Mouse (Mus musculus) intestine, embryonic 14.5 days (tissue): ENCODE data around the gene Alkbh3. TPM values are rescaled to one million over a fixed set of nuclear protein-coding genes. Genes with fewer than 3 reads are reported as not detected.

ENCODE experiments used
- ATAC-seq: fragments of 200-750 bp; cut with Nextera tagmentation; replicated peaks from 2 replicates; pipeline ENCODE4 v1.8.0; 2017; ENCODE audit warnings: low read depth, moderate number of reproducible peaks, moderate TSS enrichment, moderate library complexity; ENCODE audit not compliant: low FRiP score, low TSS enrichment
- DNase-seq: peaks from one replicate; pipeline ENCODE4 v3.0.0-alpha.2; 2018; ENCODE audit warnings: low spot score
- H3K27ac ChIP-seq: fragments of 300-500 bp; sonication (generic); 2 replicates; pipeline ENCODE4 v1.5.1; 2014; ENCODE audit warnings: low read depth, mild to moderate bottlenecking, control low read depth
- H3K27me3 ChIP-seq: fragments of 300-500 bp; sonication (generic); replicated peaks from 2 replicates; pipeline ENCODE4 v1.6.1; 2014; ENCODE audit warnings: low read length, control low read depth; ENCODE audit not compliant: control insufficient read depth, insufficient read depth
- H3K36me3 ChIP-seq: fragments of 300-500 bp; sonication (generic); 2 replicates; pipeline ENCODE4 v1.6.1; 2014; ENCODE audit warnings: low read length, control low read depth; ENCODE audit not compliant: control insufficient read depth, insufficient read depth
- H3K4me1 ChIP-seq: fragments of 300-500 bp; sonication (generic); replicated peaks from 2 replicates; pipeline ENCODE4 v1.6.1; 2014; ENCODE audit warnings: low read length, control low read depth, mixed read lengths; ENCODE audit not compliant: control insufficient read depth, insufficient read depth
- H3K4me2 ChIP-seq: fragments of 300-500 bp; sonication (generic); 2 replicates; pipeline ENCODE4 v1.6.1; 2014; ENCODE audit warnings: low read length
- H3K4me3 ChIP-seq: fragments of 300-500 bp; sonication (generic); 2 replicates; pipeline ENCODE4 v1.5.1; 2014; ENCODE audit warnings: low read depth, low read length, control low read depth, mixed read lengths
- H3K9ac ChIP-seq: fragments of 300-500 bp; sonication (generic); 2 replicates; pipeline ENCODE4 v1.6.1; 2014; ENCODE audit warnings: mild to moderate bottlenecking, low read length
- H3K9me3 ChIP-seq: fragments of 300-500 bp; sonication (generic); 2 replicates; pipeline ENCODE4 v1.6.1; 2016; ENCODE audit warnings: low read length, control low read depth; ENCODE audit not compliant: control insufficient read depth
- WGBS: fragments of 180-500 bp; shearing (Covaris S2); extraction: QIAGEN DNeasy Blood & Tissue Kit; methylation state at CpG from one replicate; pipeline ENCODE4 v1.1.7; 2014; 5-methylcytosine and 5-hydroxymethylcytosine counted together
- polyA plus RNA-seq: library from polyadenylated mRNA; unstranded; fragments of >200 nt; fragmentation: Nextera tagmentation; extraction: Ambion mirVana; gene quantifications from 2 replicates; pipeline ENCODE4 v1.2.1, GENCODE M21; 2014

The Alkbh3 gene
- polyA plus RNA-seq, 1 experiment from 2014 or later: 64.3 TPM

DNA sequence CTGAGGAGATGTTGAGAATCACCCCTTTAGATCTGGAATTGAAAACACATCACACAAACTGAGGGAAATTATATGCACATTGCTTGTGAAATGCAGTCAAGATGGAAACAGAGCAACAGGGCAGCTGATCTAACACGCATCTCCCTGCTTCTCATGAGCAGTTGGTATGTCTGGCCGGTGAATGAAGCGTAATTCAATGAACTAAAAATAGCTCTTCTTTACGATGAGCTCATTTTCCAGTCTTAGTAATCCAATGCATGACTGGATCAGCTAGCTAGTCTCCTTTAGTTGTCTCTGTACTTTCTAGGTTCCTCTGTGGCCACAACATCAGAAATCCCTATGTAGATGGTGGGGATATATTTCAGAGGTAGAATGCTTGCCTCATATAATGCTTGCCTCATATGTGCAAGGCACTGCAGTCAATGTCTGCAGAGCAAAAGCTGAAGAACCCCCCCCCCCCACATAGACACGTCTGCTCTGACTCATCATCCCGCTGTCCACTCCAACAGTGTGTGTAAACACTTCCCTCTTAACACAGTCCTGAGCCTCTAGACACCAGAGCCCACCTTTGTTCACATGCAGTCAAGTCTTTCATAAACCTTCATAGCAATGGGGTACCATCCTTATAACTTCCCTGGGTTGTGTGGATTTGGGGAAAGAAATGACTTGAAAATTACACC, 34.9 kb upstream of the Alkbh3 start:
- Histone ChIP-seq H3K36me3 (0 out of 2 replicates have a peak, but pooled peaks cover 6% of the 10 kb centered on the region), H3K4me2 (no peak overlapping the region)
- DNase-seq: no peak

DNA sequence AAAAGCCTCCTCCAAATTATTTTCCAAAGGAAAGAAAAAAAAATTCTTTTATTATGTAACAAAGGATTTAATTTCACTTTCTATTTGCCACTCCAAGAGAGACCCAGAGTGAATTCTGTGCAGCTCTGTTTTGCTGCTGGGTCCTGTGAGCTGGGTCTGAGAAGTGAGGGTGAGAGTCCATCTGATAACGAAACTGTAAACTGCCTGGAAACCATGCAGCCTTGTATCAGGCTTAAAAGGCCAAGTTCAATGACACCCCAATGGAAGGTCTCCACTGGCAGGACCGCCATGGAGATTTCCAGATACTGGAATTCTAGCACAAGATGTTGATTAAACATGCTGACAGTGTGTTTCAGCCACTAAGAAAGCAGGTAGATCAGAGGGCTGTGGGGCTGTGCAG, 33.6 kb upstream of the Alkbh3 start:
- ATAC-seq (no peak), DNase-seq (no peak)
- Histone ChIP-seq H3K27me3 (no peaks in the 10 kb centered on the region), H3K36me3 (0 out of 2 replicates have a peak, but pooled peaks cover 6% of the 10 kb centered on the region), H3K9ac (no peak overlapping the region), H3K27ac (no peak overlapping the region), H3K4me3 (no peak overlapping the region), H3K4me2 (no peak overlapping the region), H3K9me3 (no peaks in the 10 kb centered on the region), H3K4me1 (peaks cover 8% of the 10 kb centered on the region)
- 83% methylated on average over 2 of the region's 2 CpGs for WGBS

More for the DNA sequence above, 34.9 kb upstream of the Alkbh3 start:
- 22% methylated on average over 6 of the region's 6 CpGs for WGBS
- no peaks in the 10 kb centered on the region for H3K9me3 ChIP-seq
- no peaks in the 10 kb centered on the region for H3K27me3 ChIP-seq
- peak overlapping the region; percentile 34; the same call in 1 of the 2 replicates for H3K27ac ChIP-seq
- ATAC-seq: peak; percentile 48; the same call in 1 of the 2 replicates
- H3K4me3 ChIP-seq: no peak overlapping the region
- H3K9ac ChIP-seq: no peak overlapping the region
- peaks cover 19% of the 10 kb centered on the region for H3K4me1 ChIP-seq

DNA sequence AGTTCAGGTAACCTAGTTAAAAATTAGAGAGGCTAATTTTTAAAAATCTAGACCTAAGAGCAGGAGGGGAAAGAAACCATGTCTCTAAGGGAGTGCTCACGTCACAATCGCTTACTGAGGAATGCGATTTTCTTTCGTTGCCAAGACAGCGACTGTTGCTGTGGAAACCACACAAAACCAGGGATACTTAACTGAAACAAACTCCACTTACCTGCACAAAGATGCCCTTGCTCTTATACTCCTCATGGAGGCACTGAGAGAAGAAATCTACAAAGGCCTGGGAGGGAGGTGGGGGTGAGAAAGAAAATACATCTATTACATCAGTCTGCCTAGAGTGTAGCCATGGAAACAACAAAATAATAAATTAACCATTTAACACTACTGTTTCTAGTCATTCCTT, 33.1 kb upstream of the Alkbh3 start:
- WGBS: 54% methylated on average over 5 of the region's 5 CpGs
- Histone ChIP-seq H3K27ac (no peak overlapping the region), H3K9me3 (no peaks in the 10 kb centered on the region), H3K4me2 (no peak overlapping the region), H3K9ac (no peak overlapping the region), H3K36me3 (0 out of 2 replicates have a peak, but pooled peaks cover 6% of the 10 kb centered on the region), H3K27me3 (no peaks in the 10 kb centered on the region), H3K4me1 (peaks cover 8% of the 10 kb centered on the region), H3K4me3 (no peak overlapping the region)
- DNase-seq (no peak), ATAC-seq (no peak)

DNA sequence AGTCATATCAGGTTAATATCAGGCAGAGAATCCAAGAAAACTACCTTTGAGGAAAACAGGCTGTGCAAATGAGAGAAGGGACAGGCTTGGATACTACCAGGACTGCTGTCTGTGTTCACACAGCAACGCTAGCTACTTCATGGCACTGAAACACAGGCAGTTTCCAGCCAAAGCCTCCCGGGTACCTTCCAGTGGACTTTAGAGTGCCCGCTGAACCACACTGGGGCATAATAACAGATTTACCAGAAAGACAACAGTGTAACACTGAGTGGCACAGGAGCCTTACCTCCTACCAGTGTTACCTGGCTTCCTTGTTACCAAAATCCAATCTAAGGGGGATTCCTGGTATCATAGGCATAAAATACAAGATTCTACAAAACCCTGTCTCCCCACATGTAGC, 31.9 kb upstream of the Alkbh3 start:
- DNase-seq: no peak
- 92% methylated on average over 3 of the region's 3 CpGs for WGBS
- H3K27ac ChIP-seq: no peak overlapping the region
- no peak overlapping the region for H3K9ac ChIP-seq
- ATAC-seq: no peak
- no peak overlapping the region for H3K4me3 ChIP-seq
- H3K27me3 ChIP-seq: no peaks in the 10 kb centered on the region
- peaks cover 8% of the 10 kb centered on the region for H3K4me1 ChIP-seq
- H3K36me3 ChIP-seq: 0 out of 2 replicates have a peak, but pooled peaks cover 6% of the 10 kb centered on the region
- H3K9me3 ChIP-seq: no peaks in the 10 kb centered on the region
- no peak overlapping the region for H3K4me2 ChIP-seq

DNA sequence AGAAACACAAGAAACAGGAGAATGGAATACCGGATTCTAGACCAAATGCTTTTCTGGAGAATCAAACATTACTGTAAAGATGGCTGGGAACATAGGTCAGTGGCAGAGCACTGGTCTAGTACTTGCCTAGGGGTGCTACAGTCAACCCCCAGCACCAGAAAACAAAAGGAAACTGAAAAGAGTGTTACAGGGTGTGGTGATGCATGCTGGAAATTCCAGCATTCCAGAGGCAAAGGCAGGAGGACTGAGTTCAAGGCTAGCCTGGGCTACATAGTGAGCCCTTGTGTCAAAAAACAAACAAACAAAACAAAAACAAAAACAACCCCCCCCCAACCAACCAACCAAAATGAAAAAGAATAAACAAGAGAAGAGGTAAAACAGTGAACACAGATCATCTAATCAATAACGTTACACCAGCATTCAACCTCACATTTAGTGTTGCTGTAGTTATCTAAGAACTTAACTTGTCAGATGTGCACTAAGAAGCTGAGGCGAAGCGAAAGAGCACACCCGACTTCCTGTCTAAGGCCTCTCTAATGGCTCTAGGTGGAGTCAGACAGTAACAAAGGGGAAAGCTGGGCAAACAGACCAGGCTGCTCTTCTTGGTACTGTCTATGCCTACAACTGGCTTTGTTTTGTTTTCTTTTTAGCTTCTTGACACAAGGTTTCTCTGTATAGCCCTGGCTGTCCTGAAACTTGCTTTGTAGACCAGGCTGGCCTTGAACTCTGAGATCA, 30.0 kb upstream of the Alkbh3 start:
- Histone ChIP-seq H3K4me1 (peaks cover 5% of the 10 kb centered on the region), H3K4me2 (no peak overlapping the region), H3K27me3 (no peaks in the 10 kb centered on the region), H3K9ac (no peak overlapping the region), H3K27ac (no peak overlapping the region), H3K4me3 (no peak overlapping the region), H3K36me3 (0 out of 2 replicates have a peak, but pooled peaks cover 6% of the 10 kb centered on the region), H3K9me3 (no peaks in the 10 kb centered on the region)
- WGBS: 88% methylated on average over 5 of the region's 5 CpGs
- DNase-seq (no peak), ATAC-seq (no peak)

DNA sequence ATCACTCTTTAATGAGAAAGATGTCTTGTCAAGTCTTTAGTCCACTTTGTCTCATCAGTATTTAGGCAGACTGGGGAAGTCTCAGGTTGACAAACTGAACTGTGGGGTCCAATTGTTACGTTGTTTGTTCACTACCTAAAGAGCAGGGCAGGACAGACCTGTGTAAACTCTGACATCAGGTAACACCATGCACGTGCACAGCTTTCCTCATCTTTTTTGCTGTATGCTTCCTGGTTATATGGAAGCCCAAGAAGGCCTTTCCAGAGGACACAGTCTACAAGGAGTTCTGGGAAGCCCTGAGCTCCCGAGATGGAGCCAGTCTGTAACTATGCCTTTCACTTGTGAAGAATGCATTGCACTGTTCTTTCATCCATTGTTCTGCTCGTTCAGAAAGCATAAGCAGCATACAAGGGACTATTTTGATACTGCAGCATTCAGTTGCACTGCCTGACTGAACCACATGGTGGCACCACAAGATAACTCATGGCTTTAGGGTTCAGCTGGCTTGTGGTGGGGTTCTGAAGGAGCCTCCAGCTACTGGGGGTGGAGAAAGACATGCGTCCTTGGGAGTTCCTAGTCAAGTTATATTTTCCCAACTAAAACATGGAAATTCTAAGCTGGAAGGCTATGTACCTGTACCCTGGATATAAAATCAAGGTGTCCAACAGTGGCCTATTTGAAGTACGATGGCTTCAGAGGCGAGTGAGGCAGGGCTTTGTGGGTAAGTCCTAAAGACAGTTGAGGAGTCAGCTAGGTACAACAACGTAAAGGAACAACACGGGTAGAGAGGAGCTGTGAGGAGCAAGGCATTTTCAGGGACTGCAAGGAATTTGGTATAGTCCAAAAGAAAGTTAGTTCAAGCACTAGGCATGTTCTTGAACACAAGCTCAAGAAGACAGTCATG, 25.1 kb upstream of the Alkbh3 start:
- ATAC-seq: 0 out of 2 replicates have a peak, but pooled peaks have one; percentile 53
- Histone ChIP-seq H3K4me3 (no peak overlapping the region), H3K27me3 (no peaks in the 10 kb centered on the region), H3K36me3 (peaks cover 23% of the 10 kb centered on the region), H3K9me3 (no peaks in the 10 kb centered on the region), H3K4me2 (no peak overlapping the region), H3K4me1 (no peaks in the 10 kb centered on the region), H3K27ac (no peak overlapping the region), H3K9ac (no peak overlapping the region)
- WGBS: 74% methylated on average over 9 of the region's 9 CpGs
- peak; percentile 88 for DNase-seq

DNA sequence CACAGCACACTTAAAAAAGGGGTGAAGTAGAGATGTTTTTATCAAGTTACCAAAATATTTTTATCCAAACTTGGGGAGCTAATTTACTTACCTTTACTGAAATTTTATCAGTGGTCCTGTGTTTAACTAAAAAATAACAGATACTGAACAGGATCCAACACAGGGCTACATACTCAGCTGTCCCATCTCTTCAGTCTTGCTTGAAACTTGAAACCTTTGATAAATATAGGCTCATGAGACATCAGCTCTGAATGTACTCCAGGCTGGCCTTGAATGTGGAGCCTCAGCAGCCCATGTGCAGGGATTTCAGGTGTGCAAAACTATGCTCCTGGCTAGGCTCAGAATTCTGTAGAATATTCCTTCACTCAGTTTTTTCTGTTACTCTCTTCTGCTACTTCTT, 20.0 kb upstream of the Alkbh3 start:
- H3K4me1 ChIP-seq: no peaks in the 10 kb centered on the region
- no peaks in the 10 kb centered on the region for H3K9me3 ChIP-seq
- peaks cover 26% of the 10 kb centered on the region for H3K36me3 ChIP-seq
- no peak overlapping the region for H3K4me2 ChIP-seq
- ATAC-seq: no peak
- DNase-seq: no peak
- H3K4me3 ChIP-seq: no peak overlapping the region
- H3K9ac ChIP-seq: no peak overlapping the region
- H3K27ac ChIP-seq: no peak overlapping the region
- no peaks in the 10 kb centered on the region for H3K27me3 ChIP-seq

DNA sequence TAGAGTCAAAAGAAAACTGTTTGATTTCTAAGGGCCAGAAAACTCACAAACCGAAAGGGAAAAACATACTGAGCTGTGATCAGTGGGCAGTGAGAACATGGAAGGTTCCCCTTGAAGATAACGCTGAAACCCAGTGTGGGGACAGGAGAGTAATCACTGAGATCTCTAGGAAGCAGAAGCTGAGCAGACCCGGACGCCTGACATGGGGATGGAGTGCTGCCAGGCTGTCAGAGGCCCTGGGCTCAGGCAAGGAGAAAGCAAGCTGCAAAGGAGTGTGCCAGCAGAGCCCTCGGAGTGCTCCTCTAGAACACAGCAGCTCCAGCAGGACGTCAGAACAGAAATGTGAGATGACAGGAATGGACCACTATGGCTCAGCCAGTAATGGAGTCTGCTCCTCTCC, 14.0 kb upstream of the Alkbh3 start:
- H3K36me3 ChIP-seq: no peaks in the 10 kb centered on the region
- H3K27ac ChIP-seq: no peak overlapping the region
- H3K9me3 ChIP-seq: no peaks in the 10 kb centered on the region
- DNase-seq (no peak), ATAC-seq (no peak)
- no peak overlapping the region for H3K4me3 ChIP-seq
- 57% methylated on average over 6 of the region's 6 CpGs for WGBS
- no peak overlapping the region for H3K9ac ChIP-seq
- H3K4me2 ChIP-seq: no peak overlapping the region
- no peaks in the 10 kb centered on the region for H3K27me3 ChIP-seq
- no peaks in the 10 kb centered on the region for H3K4me1 ChIP-seq
